Mouse (Mus musculus) layer of hippocampus, postnatal 25 days (tissue): ENCODE results near the gene Lmtk3. TPM values are rescaled to one million over a fixed set of nuclear protein-coding genes. Genes with fewer than 3 reads are reported as not detected.

ENCODE experiments used
- DNase-seq, 2 experiments: peaks; one replicate each; pipeline ENCODE4 v3.0.0; 2022; ENCODE audit warnings: mixed read lengths in 2 of 2, low spot score in 1 of 2; ENCODE audit errors: extremely low spot score in 1 of 2
- total RNA-seq, 2 experiments: library from RNA; stranded (reverse); gene quantifications; 2 replicates each; pipeline ENCODE4 v1.2.3; 2021

Lmtk3 gene
- total RNA-seq, 2 experiments from 2014 or later: 256 to 314 TPM

- no peak for DNase-seq
These were observed 1.3 kb upstream of the Lmtk3 start for GRCm38 (mm10) chr7:45782271-45782670.

- peak; percentile 78 to 83 for DNase-seq
These were observed 1.2 kb downstream of the Lmtk3 start, which contains the start of gene Sult2b1 for GRCm38 (mm10) chr7:45784524-45785372. Gene Sult2b1, minus strand, starts transcription at chr7:45784669.

DNA sequence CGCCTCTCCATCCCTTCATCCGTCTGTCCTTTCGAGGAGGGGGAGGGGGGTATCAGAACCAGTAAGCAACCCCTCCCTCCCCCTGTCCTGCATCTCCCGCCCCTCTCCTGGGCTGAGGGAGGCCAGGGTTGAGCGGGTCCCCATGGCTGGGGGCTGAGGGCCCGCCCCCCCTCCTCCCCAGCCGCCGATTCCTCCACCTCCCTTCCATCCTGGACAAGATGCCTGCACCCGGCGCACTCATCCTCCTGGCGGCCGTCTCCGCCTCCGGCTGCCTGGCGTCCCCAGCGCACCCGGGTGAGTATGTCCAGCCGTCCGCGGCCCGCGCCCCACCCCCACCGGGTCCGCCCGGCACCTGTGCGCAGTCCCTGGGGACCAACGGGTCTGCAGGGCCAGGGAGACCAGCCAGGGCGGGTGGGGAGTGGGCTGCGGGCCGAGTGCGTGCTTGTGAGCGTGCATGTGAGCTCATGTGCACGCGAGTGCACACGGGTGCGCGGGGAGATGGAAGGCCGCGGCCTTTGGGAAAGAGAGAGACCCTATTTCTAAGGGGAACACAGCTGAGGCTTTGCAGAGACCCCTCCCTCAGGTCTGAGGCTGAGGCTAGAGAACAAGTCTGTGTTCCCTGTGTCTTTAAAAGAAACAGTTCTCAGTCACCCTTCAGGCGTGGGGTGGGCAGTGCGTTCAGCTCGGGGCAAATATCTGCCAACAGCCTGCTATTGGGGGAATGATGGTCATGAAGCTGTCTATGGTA is 2.0 kb downstream of the Lmtk3 start:
- no peak for DNase-seq

GRCm38 (mm10) chr7:45786136-45786578 is 2.6 kb downstream of the Lmtk3 start:
- DNase-seq: no peak

- DNase-seq: no peak
These were observed 3.3 kb downstream of the Lmtk3 start for GRCm38 (mm10) chr7:45786661-45787413.

DNA sequence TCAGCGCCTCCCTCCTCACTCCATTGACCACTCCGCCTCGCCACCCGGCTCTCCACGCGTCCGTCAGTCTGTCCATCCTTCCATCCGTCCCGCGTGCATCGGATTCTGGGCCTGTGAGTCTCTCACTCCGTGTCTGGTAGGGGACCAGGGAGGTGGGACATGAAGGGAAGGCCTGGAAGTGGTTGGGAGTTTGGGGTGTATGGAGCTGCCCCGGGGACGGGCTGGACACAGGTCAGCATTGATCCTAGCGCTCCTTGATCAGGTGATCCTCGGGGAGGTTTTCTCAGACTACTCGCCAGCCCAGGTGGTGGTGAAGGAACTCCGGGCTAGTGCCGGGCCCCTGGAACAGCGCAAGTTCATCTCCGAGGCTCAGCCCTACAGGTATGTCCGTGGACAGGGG is 4.1 kb downstream of the Lmtk3 start:
- no peak for DNase-seq

GRCm38 (mm10) chr7:45790721-45791120 is 7.2 kb downstream of the Lmtk3 start:
- DNase-seq: no peak

DNA sequence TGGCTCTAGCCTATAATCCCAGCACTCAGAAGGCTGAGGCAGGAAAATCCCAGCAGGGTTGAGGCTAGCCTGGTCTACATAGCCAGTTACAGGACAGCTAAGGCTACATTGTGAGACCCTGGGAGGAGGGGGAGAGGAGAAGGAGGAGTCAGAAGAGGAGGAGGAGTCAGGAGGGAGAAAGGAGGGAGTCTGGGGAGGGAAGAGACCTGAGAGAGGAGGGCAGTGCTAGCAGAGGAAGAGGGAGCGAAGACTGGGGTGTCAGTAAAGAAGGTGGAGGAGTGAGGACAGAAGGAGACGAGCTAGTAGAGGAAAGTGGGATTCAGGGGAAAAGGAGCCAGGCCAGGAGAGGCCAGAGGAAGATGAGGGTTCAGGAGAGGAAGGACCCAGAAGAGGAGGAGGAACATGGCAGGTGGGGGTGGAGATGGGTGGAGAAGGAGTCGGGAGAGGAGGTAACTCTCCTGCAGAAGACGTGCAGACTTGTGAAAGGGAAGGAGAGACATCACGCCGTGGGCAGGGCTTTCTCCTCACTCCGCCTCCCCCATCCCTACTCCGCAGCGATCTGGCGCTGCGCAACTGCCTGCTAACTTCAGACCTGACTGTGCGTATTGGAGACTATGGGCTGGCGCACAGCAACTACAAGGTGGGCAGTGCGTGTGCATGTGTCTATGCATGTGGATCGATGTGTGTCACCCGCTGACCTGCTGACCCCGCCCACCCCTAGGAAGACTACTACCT is 8.4 kb downstream of the Lmtk3 start:
- DNase-seq: no peak

- DNase-seq: no peak
These were observed 9.7 kb downstream of the Lmtk3 start for GRCm38 (mm10) chr7:45793240-45793639.

- DNase-seq: no peak
These were observed 10.5 kb downstream of the Lmtk3 start for GRCm38 (mm10) chr7:45793969-45794585.

- no peak for DNase-seq
These were observed 11.4 kb downstream of the Lmtk3 start for GRCm38 (mm10) chr7:45794971-45795370.

DNA sequence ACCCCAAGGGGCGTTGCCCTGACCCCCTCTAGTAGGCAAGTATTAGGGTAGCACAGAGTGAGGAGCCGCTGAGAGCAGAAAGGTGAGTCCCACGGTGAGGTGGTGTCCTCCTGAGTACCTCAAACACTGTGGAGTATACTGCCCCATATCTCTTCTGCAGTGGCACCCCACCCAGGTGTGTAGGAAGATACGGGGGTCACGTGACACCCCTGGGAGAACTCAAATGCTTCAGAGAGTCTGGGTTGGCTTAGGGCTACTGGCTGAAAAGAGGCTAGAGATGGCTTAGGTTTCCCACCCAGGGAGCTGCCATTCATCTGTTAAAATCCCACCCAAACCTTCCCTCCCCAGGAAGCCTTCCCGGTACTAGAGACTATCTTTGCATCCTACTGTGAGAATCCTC is 13.4 kb downstream of the Lmtk3 start:
- DNase-seq: no peak

DNA sequence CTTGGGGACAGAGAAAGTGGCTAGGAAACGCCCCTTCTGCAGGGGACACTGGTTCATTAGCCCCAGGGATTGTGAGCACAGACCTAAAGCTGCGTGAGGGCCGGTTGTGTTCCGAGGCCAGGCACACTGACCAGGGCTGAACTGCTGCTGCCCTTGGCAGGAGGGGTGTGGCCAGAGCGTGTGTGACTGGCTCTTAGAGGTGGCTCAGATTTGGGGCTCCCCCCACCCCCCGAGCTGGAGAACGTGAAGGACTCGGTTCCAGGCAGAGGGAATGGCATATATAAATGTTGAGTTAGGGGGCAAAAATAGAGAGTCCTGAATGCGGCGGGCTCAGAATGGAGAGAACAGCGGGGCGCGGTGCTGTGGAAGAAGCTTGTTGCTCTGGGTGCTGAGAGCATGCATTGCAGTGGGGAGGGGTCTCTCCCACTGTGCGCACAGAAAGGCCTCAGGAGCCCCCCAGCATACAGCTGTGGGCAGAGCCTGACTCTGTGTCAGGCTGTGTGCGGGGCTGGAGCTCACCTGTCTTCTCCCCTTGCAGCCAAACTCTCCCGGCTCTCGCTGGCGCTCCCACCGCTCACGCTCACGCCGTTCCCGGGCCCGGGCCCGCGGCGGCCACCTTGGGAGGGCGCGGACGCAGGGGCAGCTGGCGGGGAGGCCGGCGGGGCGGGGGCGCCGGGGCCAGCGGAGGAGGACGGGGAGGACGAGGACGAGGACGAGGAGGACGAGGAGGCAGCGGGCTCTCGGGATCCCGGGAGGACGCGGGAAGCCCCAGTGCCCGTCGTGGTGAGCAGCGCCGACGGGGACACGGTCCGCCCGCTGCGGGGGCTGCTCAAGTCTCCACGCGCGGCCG is 14.3 kb downstream of the Lmtk3 start:
- no peak for DNase-seq

DNA sequence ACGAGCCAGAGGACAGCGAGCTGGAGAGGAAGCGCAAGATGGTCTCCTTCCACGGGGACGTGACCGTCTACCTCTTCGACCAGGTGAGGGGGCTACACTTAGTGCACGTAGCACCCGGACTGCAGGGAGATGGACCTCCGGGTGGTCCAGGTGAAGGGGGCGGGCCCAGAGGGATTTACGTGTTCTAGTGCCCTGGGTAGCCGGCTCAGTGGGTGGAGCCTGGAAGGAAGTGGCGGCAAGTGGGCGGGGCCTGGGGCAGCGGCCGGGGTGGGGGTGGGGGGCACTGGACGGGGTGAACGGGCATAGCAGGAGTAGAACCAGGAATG is 14.9 kb downstream of the Lmtk3 start:
- no peak for DNase-seq

GRCm38 (mm10) chr7:45798931-45799330 is 15.4 kb downstream of the Lmtk3 start:
- no peak for DNase-seq

DNA sequence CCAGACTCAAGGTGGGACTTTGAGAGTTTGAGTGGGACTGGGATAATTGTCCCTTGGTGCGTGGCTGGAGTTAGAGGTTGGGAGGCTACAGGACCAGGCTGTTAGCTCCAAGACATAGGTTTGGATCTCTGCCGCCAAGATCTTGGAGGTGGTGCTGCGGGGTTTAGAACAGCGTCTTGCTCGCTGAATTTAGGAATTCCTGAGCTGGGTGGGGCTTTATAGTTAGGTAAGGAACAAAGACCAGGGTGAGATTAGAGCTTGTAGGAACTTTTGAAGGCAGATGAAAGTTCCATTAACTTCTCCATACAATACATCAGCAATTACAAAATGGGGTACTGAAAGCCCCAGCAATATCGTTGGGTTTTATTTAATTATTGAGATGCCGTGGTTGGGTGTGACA is 16.5 kb downstream of the Lmtk3 start:
- no peak for DNase-seq

GRCm38 (mm10) chr7:45800546-45801204 is 17.1 kb downstream of the Lmtk3 start:
- no peak for DNase-seq

DNA sequence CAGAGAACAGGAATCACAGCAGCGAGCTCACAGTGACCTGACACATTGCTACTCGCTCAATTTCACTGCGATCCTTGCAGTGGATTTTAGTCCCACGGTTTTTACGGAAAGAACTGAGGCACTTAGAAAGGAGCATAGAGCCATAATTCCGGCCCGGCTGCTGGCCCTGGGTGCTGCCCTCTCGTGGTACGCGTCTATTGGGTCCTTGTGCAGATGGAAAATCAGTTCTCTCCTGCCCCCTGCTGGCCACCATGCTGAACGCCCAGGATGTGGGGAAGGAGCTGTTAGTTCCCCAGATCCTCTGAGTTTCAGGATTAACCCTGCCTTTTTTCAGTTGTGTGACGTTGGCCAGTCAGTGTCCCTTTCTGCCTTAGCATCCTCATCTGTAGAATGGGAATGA is 17.8 kb downstream of the Lmtk3 start:
- peak; percentile 89 to 98 for DNase-seq
